Mouse (Mus musculus) kidney, embryonic 14.5 days (tissue): Measurements from ENCODE around the gene Cd59b. TPM values are rescaled to one million over a fixed set of nuclear protein-coding genes. Genes with fewer than 3 reads are reported as not detected.

Experiments
- ATAC-seq: fragments of 200-750 bp; cut with Nextera tagmentation; 2 replicates; pipeline ENCODE4 v1.8.0; 2017; ENCODE audit warnings: moderate number of reproducible peaks, mild to moderate bottlenecking, moderate TSS enrichment, moderate library complexity; ENCODE audit not compliant: low FRiP score, low TSS enrichment
- H3K27ac ChIP-seq: fragments of 300-500 bp; sonication (generic); 2 replicates; pipeline ENCODE4 v1.5.1; 2014; ENCODE audit warnings: low read depth, mild to moderate bottlenecking, low read length, moderate library complexity, mixed read lengths
- H3K27me3 ChIP-seq: fragments of 300-500 bp; sonication (generic); 2 replicates; pipeline ENCODE4 v1.6.1; 2014; ENCODE audit warnings: mild to moderate bottlenecking, low read length; ENCODE audit not compliant: control insufficient read depth, insufficient read depth
- H3K36me3 ChIP-seq: fragments of 300-500 bp; sonication (generic); 2 replicates; pipeline ENCODE4 v1.6.1; 2014; ENCODE audit warnings: low read length, mixed read lengths; ENCODE audit not compliant: control insufficient read depth, insufficient read depth
- H3K4me1 ChIP-seq: fragments of 300-500 bp; sonication (generic); 2 replicates; pipeline ENCODE4 v1.6.1; 2014; ENCODE audit warnings: low read length, mixed read lengths; ENCODE audit not compliant: control insufficient read depth, insufficient read depth
- H3K4me2 ChIP-seq: fragments of 300-500 bp; sonication (generic); replicated peaks from 2 replicates; pipeline ENCODE4 v1.6.1; 2014; ENCODE audit warnings: low read depth, mild to moderate bottlenecking, low read length
- H3K4me3 ChIP-seq: fragments of 300-500 bp; sonication (generic); 2 replicates; pipeline ENCODE4 v1.5.1; 2014; ENCODE audit warnings: mild to moderate bottlenecking, low read length
- H3K9ac ChIP-seq: fragments of 300-500 bp; sonication (generic); 2 replicates; pipeline ENCODE4 v1.6.1; 2014; ENCODE audit warnings: low read depth, mild to moderate bottlenecking, low read length, moderate library complexity
- H3K9me3 ChIP-seq: fragments of 300-500 bp; sonication (generic); 2 replicates; pipeline ENCODE4 v1.6.1; 2016; ENCODE audit warnings: low read length; ENCODE audit not compliant: control insufficient read depth
- WGBS: fragments of 180-500 bp; shearing (Covaris S2); extraction: QIAGEN DNeasy Blood & Tissue Kit; methylation state at CpG from one replicate; pipeline ENCODE4 v1.1.7; 2014; 5-methylcytosine and 5-hydroxymethylcytosine counted together
- polyA plus RNA-seq: library from polyadenylated mRNA; unstranded; fragments of >200 nt; fragmentation: Nextera tagmentation; extraction: Ambion mirVana; gene quantifications from 2 replicates; pipeline ENCODE4 v1.2.1, GENCODE M21; 2014

Gene Cd59b
- polyA plus RNA-seq, 1 experiment from 2014 or later, result 5.6 TPM

DNA sequence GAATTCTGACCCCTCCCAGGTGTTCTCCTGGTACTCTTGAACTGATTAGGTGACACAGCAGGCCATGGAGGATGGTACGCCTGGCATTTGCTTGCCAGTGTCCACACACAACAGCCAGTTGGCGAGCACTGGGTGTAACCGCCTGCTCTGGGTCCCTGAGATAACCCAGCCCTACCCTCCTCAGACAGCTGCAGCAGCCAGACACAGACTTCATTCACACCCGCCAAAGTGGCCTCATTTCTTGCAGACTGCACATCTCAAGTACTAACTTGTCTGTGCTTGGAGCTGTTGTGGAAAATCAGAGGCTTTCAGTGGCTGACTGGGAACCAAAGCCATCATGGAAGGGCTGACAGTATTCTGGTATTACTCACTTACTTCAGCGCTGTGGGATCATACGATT is 60.5 kb downstream of the Cd59b start:
- H3K36me3 ChIP-seq, result no peaks in the 10 kb centered on the region
- no peaks in the 10 kb centered on the region for H3K9me3 ChIP-seq
- no peak overlapping the region for H3K4me2 ChIP-seq
- no peaks in the 10 kb centered on the region for H3K4me1 ChIP-seq
- H3K4me3 ChIP-seq, result no peak overlapping the region
- H3K27me3 ChIP-seq, result no peaks in the 10 kb centered on the region
- 84% methylated on average over 6 of the region's 6 CpGs for WGBS
- no peak overlapping the region for H3K27ac ChIP-seq
- H3K9ac ChIP-seq, result no peak overlapping the region
- no peak for ATAC-seq

DNA sequence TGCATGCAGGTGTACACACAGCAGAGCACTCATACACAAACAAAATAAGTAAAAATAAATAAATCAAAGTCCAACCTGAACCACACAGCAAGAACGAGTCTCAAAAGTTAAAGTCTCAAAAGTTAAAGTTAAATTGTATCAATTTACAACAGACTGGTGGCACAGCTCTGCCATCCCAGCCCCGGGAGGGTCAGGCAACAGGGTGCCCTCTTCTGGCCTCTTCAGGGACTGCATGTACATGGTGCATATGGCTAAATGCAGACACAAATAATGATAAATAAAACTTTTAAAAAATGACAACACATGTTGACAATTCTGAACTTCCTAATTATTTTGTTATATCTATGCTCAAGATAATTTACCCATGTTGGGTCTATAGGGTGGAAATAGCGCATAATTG is 61.3 kb downstream of the Cd59b start:
- Histone ChIP-seq H3K4me2 (no peak overlapping the region), H3K27ac (no peak overlapping the region), H3K4me1 (no peaks in the 10 kb centered on the region), H3K36me3 (no peaks in the 10 kb centered on the region), H3K9me3 (no peaks in the 10 kb centered on the region), H3K4me3 (no peak overlapping the region), H3K27me3 (no peaks in the 10 kb centered on the region), H3K9ac (no peak overlapping the region)
- WGBS, result 59% methylated on average over 3 of the region's 3 CpGs
- no peak for ATAC-seq

DNA sequence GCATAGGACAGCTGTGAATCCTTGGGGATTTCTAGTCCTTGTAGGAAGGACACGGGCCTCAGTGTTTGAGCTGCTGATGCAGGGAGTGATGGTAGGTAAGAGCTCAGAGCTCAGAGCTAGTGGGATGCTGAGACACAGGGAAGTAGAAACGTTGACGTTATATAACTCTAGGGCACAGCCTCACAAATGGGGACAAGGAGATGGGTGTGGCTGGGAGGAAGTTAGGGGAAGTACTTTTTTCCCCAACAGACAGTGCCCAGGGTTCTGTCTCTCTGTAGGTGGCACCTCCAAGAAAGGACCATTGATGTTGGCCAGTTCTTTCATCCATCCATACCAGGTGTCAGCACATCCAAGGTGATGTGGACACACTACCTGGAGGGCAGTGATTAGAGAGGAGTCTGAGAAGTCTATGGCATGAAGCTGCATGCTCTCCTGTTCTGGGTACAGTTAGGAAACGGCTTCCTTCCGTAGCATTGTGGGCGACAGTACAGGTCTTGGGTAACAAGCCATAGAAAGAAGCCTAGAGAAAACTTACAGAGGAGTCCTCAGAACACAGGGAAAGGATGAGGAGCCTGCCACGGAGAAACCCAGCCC is 62.7 kb downstream of the Cd59b start:
- no peak overlapping the region for H3K9ac ChIP-seq
- WGBS, result 73% methylated on average over 7 of the region's 7 CpGs
- no peak for ATAC-seq

DNA sequence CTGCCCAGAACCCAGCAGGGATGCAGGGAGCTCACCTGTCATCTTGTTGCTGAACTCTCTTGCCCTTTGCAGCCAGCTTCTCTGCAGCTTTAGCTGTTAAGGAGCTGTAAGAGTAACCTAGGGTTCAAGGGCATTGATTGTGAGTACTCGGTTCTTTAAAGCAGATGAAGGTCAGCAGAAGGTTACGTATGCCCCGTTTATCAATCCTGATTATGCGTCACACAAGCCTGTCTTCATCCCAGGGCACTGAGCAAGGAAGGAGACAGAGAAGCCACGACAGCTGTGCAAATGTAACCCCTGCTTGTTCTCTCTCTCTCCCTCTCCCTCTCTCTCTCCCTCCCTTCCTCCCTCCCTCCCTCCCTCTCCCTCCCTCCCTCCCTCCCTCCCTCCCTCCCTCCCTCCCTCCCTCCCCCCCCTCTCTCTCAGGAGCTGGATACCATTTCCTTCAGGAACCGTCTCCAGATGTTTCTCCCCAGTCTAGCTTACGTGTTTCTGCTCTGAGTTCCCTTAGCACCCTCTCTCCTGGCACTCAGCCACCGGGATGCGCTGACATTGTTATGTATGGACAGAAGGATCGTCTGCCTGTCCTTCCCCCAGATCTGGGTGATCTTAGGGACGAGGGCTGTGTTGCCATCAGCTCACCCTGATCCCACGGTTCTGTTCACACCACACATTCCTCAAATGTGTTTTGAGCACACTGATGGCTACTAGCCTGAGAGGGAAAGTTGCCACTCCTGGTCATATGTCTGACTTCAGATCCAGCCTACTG is 63.6 kb downstream of the Cd59b start:
- Histone ChIP-seq H3K4me3 (no peak overlapping the region), H3K4me1 (no peaks in the 10 kb centered on the region), H3K9ac (no peak overlapping the region), H3K27me3 (no peaks in the 10 kb centered on the region), H3K9me3 (no peaks in the 10 kb centered on the region), H3K36me3 (no peaks in the 10 kb centered on the region), H3K27ac (no peak overlapping the region), H3K4me2 (no peak overlapping the region)
- 30% methylated on average over 12 of the region's 12 CpGs for WGBS
- ATAC-seq, result no peak

More for the DNA sequence above, 62.7 kb downstream of the Cd59b start:
- Histone ChIP-seq H3K27me3 (no peaks in the 10 kb centered on the region), H3K9me3 (no peaks in the 10 kb centered on the region), H3K4me2 (no peak overlapping the region), H3K4me1 (no peaks in the 10 kb centered on the region), H3K36me3 (no peaks in the 10 kb centered on the region), H3K27ac (no peak overlapping the region), H3K4me3 (no peak overlapping the region)

DNA sequence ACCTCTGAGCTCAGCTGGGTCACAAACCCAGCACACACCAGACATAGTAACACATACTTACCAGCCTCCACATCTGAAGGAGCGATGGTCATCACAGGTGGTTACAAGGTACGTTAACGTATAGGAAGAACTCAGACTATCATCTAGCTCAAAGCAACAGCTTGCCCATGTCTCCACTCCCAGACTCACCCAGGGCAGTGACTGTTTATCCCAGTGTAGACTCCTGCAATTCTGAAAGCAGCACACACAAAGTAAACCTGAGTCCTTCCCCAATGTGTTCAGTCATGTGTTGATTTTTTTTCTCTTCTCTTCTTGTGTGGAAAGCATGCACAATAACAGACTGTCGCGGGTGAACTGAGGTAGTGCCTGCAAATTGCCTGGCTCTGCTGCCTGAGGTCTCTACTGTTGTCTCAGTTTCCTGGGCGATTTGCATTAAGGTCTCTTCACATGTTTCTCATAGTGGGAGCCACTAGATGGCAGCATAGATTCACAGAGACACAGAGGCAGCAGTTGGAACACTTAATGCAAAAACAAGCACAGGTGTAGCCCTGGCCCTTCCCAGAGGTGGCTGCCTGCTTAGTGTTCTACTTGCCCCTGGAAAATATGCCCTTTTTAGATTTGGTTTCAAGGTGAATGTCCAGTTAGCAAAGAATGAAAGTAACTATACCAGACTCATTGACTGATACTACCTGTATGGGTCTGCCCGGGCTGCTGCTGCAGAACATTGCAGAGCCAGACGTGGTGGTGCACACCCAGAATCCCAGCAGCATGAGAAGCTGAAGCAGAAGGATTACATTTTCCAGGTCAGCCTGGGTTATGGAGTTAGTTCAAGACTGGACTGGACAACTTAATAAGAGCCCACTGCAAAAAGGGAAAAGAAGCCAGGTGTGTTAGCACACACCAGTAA is 64.8 kb downstream of the Cd59b start:
- Histone ChIP-seq H3K27me3 (no peaks in the 10 kb centered on the region), H3K4me1 (no peaks in the 10 kb centered on the region), H3K27ac (no peak overlapping the region), H3K9ac (no peak overlapping the region), H3K36me3 (no peaks in the 10 kb centered on the region), H3K4me2 (no peak overlapping the region), H3K9me3 (no peaks in the 10 kb centered on the region), H3K4me3 (no peak overlapping the region)
- peak; percentile 51; the same call in 1 of the 2 replicates for ATAC-seq
- 48% methylated on average over 8 of the region's 8 CpGs for WGBS

DNA sequence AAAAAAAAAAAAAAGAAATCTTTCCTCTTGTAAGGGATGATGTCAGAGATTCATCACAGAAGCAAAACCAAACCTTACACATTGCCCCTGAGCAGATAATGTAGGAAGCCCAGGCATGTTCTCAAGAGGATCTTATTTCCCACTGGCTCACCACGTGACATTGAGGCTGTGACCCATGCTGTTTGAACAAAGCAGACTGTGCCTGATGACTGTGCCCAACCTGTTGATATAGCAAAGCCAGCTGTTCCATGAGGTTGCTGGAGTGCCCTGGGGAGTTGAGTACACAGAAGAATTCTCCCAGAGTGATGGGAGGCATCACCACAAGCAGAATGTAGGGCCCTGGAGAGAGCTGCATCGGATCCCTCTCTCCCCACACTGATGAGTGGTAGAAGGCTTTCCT is 66.3 kb downstream of the Cd59b start:
- peak; percentile 64; the same call in 1 of the 2 replicates for ATAC-seq
- 54% methylated on average over 2 of the region's 2 CpGs for WGBS
- Histone ChIP-seq H3K36me3 (no peaks in the 10 kb centered on the region), H3K4me1 (no peaks in the 10 kb centered on the region), H3K27ac (no peak overlapping the region), H3K9ac (no peak overlapping the region), H3K27me3 (no peaks in the 10 kb centered on the region), H3K4me3 (no peak overlapping the region), H3K4me2 (no peak overlapping the region), H3K9me3 (no peaks in the 10 kb centered on the region)

Other genes with a start within 250 kb of the Cd59b start
- 33.3 and 36.7 TPM in 2 replicates for gene Lmo2, start 111.9 kb upstream of the Cd59b start, polyA plus RNA-seq
- 41.5 and 54.4 TPM in 2 replicates for gene Fbxo3, start 42.1 kb upstream of the Cd59b start, polyA plus RNA-seq
- gene 4931422A03Rik, start 41.5 kb upstream of the Cd59b start, polyA plus RNA-seq, result 1.8 and 3.7 TPM in 2 replicates
- not detected in 2 replicates for gene Gm10912, start 4.0 kb upstream of the Cd59b start, polyA plus RNA-seq
- not detected in 2 replicates for gene Gm10799, start 1.3 kb upstream of the Cd59b start, polyA plus RNA-seq
- gene Cd59a, start 26.0 kb downstream of the Cd59b start, polyA plus RNA-seq, result 38.2 and 40.7 TPM in 2 replicates
- 0.27 TPM in 1 of 2 replicates, not detected in the other for gene A930018P22Rik, start 52.9 kb downstream of the Cd59b start, polyA plus RNA-seq